Mouse (Mus musculus) hindbrain, embryonic 12.5 days (tissue): Measurements from ENCODE around the gene Gm10197. TPM values are rescaled to one million over a fixed set of nuclear protein-coding genes. Genes with fewer than 3 reads are reported as not detected.

Experiments used
- ATAC-seq: fragments of 200-750 bp; cut with Nextera tagmentation; 2 replicates; pipeline ENCODE4 v1.8.0; 2017; ENCODE audit warnings: moderate TSS enrichment; ENCODE audit not compliant: low FRiP score
- H3K27ac ChIP-seq: fragments of 300-500 bp; sonication (generic); 2 replicates; pipeline ENCODE4 v1.5.1; 2016; ENCODE audit warnings: mild to moderate bottlenecking
- H3K27me3 ChIP-seq: fragments of 300-500 bp; sonication (generic); 2 replicates; pipeline ENCODE4 v1.6.1; 2016; ENCODE audit warnings: mild to moderate bottlenecking
- H3K36me3 ChIP-seq: fragments of 300-500 bp; sonication (generic); 2 replicates; pipeline ENCODE4 v1.6.1; 2016; ENCODE audit warnings: mild to moderate bottlenecking
- H3K4me1 ChIP-seq: fragments of 300-500 bp; sonication (generic); 2 replicates; pipeline ENCODE4 v1.6.1; 2016
- H3K4me2 ChIP-seq: fragments of 300-500 bp; sonication (generic); replicated peaks from 2 replicates; pipeline ENCODE4 v1.6.1; 2016; ENCODE audit warnings: mild to moderate bottlenecking
- H3K4me3 ChIP-seq: fragments of 300-500 bp; sonication (generic); 2 replicates; pipeline ENCODE4 v1.5.1; 2016; ENCODE audit warnings: mild to moderate bottlenecking
- H3K9ac ChIP-seq: fragments of 300-500 bp; sonication (generic); 2 replicates; pipeline ENCODE4 v1.6.1; 2016; ENCODE audit warnings: mild to moderate bottlenecking, moderate library complexity
- H3K9me3 ChIP-seq: fragments of 300-500 bp; sonication (generic); replicated peaks from 2 replicates; pipeline ENCODE4 v1.6.1; 2016; ENCODE audit warnings: mild to moderate bottlenecking
- WGBS: fragments of 180-500 bp; shearing (Covaris S2); methylation state at CpG from one replicate; pipeline ENCODE4 v1.1.7; 2016; 5-methylcytosine and 5-hydroxymethylcytosine counted together
- polyA plus RNA-seq: library from polyadenylated mRNA; unstranded; fragments of >200 nt; fragmentation: Nextera tagmentation; extraction: Ambion mirVana; gene quantifications from 2 replicates; pipeline ENCODE4 v1.2.1, GENCODE M21; 2016

Gm10197 gene
- polyA plus RNA-seq = not detected in 2 replicates

DNA sequence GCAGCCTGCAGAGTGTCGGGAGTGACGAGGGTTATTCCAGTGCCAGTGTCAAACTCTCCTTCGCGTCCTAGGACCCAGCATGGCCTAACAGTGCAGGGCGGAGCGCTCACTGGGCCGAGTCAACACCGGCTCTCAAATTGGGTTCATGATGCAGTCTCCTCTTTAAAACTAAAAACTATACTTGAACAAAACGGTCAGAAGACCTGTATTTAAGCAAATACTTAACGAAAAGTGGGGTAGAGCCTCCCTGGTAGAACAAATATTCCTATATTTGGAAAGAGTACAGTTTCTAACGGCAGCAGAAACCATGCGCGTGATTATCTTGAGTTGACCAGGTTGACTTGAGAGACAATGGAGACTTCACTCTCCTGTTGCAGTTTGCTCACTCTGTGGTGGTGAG lies at the start of gene Gm10197:
TSS of gene Gm10197 (minus strand) at position 101 of the 400 bp plus-strand sequence.
- Histone ChIP-seq H3K4me3 (no peak within 1 kb of the TSS), H3K9ac (no peak within 1 kb of the TSS), H3K9me3 (no peaks in the 10 kb centered on the region), H3K4me1 (0 out of 2 replicates have a peak, but pooled peaks cover 5% of the 10 kb centered on the region), H3K36me3 (peaks cover 45% of the 10 kb centered on the region), H3K27ac (no peak within 1 kb of the TSS), H3K27me3 (no peaks in the 10 kb centered on the region), H3K4me2 (no peak within 1 kb of the TSS)
- no peak for ATAC-seq
- WGBS = 93% methylated on average over 13 of the region's 13 CpGs

DNA sequence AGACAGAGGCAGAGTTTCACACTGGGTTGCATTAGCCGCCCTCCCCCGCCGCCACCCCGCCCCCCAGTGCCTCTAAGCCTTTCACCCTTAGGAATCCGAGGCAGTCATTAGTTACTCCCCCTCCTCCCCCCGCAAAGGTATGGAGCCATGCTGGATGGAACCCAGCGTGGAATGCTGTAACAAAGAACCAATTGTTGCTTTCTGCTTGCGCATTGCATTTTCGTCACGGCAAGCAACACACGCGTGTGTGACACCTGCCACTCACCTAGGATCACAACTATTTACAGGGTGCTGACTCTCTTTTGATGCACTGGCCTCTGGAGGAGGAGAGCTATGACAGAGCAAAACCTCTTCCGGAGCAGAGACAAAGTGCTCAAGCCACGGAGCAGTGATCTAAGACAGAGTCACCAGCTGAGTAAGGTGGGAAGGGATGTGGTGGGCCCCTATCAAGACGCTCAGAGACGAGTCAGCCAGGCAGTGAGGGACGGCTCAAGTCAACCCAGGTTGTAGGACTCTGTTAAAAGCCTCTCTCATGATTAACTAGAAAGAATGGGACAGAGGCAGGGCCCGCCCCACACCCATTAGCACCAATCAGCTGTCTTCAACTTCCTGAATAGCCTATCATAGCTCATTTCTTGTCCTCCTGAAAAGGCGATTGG lies 49.5 kb upstream of the Gm10197 start:
- H3K4me3 ChIP-seq = peak overlapping the region; percentile 44
- no peaks in the 10 kb centered on the region for H3K9me3 ChIP-seq
- H3K36me3 ChIP-seq = no peaks in the 10 kb centered on the region
- peak overlapping the region; percentile 78 for H3K4me2 ChIP-seq
- H3K27ac ChIP-seq = peak overlapping the region; percentile 82
- WGBS = 1% methylated on average over 19 of the region's 19 CpGs
- peak; percentile 95 for ATAC-seq
- H3K4me1 ChIP-seq = peaks cover 10% of the 10 kb centered on the region
- peak overlapping the region; percentile 52; the same call in 1 of the 2 replicates for H3K9ac ChIP-seq
- no peaks in the 10 kb centered on the region; the same call in 1 of the 2 replicates for H3K27me3 ChIP-seq

DNA sequence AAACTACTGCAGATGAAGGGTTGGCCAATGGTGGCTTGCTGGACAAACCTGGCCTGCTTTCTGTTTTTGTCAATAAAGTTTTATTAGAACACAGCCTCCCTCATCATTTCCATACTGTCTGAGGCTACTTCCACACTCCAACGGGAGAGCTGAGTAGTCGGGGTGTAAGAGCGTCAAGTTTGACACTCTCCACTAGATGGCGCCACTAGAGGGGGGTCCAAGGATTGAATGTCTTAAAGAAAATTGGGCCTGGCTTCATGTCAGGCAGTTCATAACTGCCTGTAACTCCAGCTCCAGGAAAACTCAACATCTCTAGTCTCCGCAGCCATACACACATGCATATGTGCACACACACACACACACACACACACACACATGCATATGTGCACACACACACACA lies 48.3 kb upstream of the Gm10197 start:
- H3K4me2 ChIP-seq = no peak overlapping the region
- no peak for ATAC-seq
- H3K9me3 ChIP-seq = no peaks in the 10 kb centered on the region
- no peak overlapping the region for H3K9ac ChIP-seq
- no peaks in the 10 kb centered on the region for H3K36me3 ChIP-seq
- H3K4me3 ChIP-seq = no peak overlapping the region
- H3K27me3 ChIP-seq = no peaks in the 10 kb centered on the region; the same call in 1 of the 2 replicates
- H3K27ac ChIP-seq = no peak overlapping the region
- WGBS = 46% methylated on average over 5 of the region's 5 CpGs
- H3K4me1 ChIP-seq = peaks cover 10% of the 10 kb centered on the region

DNA sequence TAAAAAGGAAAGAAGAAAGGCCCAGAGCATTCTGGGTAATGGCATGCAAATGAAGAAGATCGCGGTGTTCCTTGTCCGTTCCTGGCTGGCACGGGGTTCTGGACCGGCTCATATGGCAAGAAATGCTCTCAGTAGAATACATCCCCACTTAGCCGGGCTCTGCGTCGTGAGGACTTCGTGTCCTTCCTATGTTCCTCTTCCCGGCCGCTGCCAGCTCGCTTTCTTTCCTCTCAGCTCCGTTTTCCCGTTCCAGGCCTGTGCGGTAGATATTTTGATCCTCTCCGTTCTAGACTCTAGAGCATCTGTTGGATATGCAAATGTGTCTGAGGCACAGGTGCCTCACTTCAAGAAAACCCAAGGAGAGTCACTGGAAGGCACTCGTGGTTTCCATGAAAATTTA lies 43.6 kb upstream of the Gm10197 start:
- no peaks in the 10 kb centered on the region; the same call in 1 of the 2 replicates for H3K27me3 ChIP-seq
- no peaks in the 10 kb centered on the region for H3K36me3 ChIP-seq
- H3K27ac ChIP-seq = no peak overlapping the region
- no peak overlapping the region for H3K4me3 ChIP-seq
- H3K4me1 ChIP-seq = peaks cover 9% of the 10 kb centered on the region
- no peak for ATAC-seq
- no peak overlapping the region for H3K4me2 ChIP-seq
- H3K9ac ChIP-seq = no peak overlapping the region
- WGBS = 84% methylated on average over 17 of the region's 17 CpGs
- no peaks in the 10 kb centered on the region for H3K9me3 ChIP-seq

DNA sequence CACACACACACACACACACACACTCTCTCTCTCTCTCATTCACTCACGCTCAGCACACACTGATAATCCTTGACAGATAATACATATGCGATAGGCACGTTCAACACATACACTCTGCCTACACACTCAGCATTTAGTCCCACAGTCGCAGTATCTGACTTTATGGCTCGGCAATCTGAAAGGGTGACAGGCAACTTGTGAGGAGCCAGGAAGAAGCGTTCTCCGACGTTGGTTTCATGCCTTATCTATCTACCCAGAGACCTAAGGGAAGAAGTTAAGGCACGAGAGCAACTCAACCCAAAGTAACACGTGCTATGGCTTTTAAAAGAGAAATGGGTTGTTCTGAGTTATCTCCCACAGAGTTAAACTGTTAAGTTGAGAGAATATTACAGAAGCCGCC lies 43.1 kb upstream of the Gm10197 start:
- Histone ChIP-seq H3K27me3 (no peaks in the 10 kb centered on the region; the same call in 1 of the 2 replicates), H3K4me3 (no peak overlapping the region), H3K4me1 (peaks cover 9% of the 10 kb centered on the region), H3K27ac (no peak overlapping the region), H3K9me3 (no peaks in the 10 kb centered on the region), H3K9ac (no peak overlapping the region), H3K36me3 (no peaks in the 10 kb centered on the region), H3K4me2 (no peak overlapping the region)
- WGBS = 90% methylated on average over 11 of the region's 11 CpGs
- ATAC-seq = no peak

DNA sequence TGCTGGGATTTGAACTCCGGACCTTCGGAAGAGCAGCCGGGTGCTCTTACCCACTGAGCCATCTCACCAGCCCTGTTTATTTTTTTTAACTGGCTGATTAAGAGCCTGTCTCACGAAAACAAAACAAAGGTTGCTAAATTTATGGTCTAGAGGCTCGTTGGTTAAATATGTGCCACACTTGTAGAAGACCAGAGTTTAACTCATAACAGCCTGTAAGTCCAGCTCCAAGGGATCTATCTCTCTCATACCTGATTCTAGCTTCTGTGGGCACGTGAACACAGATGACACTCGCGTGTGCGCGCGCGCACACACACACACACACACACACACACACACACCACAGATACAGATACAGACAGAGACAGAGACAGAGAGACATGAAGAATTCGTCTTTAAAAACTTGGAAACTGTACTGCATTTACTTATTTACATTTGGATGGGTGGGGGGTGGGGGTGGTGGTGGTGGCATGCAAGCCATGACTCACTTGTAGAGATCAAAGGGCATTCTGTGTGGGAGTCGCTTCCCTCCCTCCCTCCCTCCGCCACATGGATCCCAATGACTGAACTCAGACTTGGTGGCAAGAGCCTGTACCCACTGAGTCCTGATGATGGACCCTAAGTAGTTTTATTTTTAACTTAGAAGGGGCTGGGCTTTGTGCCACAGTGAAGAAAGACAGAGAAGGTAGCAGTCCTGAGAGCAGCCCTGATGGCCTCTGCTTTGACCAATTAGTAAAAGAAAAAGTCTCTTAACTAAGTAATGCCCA lies 42.2 kb upstream of the Gm10197 start:
- H3K36me3 ChIP-seq = no peaks in the 10 kb centered on the region
- no peaks in the 10 kb centered on the region for H3K9me3 ChIP-seq
- whole genome bisulfite sequencing = 85% methylated on average over 15 of the region's 15 CpGs
- H3K4me3 ChIP-seq = no peak overlapping the region
- no peak for ATAC-seq
- H3K27me3 ChIP-seq = no peaks in the 10 kb centered on the region; the same call in 1 of the 2 replicates
- H3K27ac ChIP-seq = no peak overlapping the region
- H3K9ac ChIP-seq = no peak overlapping the region
- peaks cover 9% of the 10 kb centered on the region for H3K4me1 ChIP-seq
- H3K4me2 ChIP-seq = no peak overlapping the region

DNA sequence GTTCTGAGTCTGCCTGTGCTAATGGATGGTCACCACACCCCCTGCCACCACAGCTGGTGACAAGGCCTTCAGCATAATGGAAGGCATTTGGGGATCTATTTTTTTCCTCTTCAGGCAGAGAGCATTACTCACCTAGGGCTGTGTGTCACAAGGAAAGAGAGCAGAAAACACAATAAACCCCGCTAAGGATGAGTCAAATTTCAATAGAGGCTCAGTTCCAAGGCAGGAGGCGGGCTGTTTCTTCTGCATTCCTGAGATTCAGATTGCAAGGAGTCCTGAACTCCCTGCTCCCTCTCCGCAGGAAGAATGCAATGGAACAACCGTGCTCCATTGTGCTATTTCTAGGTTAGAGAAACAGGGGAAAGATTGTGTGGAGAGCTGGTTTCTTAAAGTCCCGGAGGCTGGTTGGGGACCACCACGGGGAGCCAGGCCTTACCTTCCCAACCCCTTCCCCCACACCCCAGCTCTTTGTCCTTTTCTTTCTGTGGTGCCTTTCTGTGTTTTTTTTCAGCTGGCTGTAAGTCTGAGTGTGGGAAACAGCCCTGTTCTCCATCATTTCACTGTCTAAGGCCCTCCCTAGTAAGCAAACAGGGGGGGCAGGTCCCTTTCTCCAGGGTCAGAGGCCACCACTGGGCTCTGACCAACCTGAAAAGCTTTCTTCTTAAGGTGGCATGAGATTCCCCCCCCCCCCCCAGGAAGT lies 40.7 kb upstream of the Gm10197 start:
- Histone ChIP-seq H3K9me3 (no peaks in the 10 kb centered on the region), H3K27me3 (no peaks in the 10 kb centered on the region), H3K4me2 (no peak overlapping the region), H3K4me1 (peaks cover 9% of the 10 kb centered on the region), H3K9ac (no peak overlapping the region), H3K27ac (peak overlapping the region; percentile 41), H3K4me3 (no peak overlapping the region), H3K36me3 (no peaks in the 10 kb centered on the region)
- 4% methylated on average over 6 of the region's 6 CpGs for WGBS
- ATAC-seq = no peak

DNA sequence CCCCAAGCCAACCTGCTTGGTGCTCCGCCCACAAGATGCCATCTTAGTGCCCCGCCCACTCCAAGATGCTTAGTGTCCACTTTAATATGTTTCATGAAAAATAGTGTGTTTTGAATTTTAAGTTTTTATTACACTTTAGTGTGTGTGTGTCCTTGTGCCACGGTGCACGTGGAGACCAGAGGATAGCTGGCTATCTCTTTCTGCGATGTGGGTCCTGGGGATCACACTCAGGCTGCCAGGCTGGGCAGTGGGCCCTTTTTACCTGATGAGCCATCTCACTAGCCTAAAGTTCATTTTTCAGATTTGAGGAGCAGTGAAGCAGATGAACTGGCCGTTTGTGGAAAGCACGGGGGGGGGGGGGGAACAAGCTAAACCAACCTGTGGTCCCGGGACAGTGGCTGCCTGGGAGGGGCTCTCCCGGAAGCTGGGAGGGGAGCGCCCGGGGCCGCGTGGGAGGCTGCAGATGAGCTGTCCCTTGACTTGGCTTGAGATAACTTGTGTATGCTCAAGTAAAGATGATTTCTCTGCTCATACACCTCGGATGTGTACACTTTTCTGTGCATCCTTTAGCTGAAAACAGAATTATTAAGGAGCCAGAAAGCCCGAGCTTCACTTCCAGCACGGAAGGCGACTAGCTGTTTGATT lies 38.2 kb upstream of the Gm10197 start:
- Histone ChIP-seq H3K27me3 (no peaks in the 10 kb centered on the region), H3K4me3 (no peak overlapping the region), H3K9me3 (no peaks in the 10 kb centered on the region), H3K27ac (no peak overlapping the region), H3K36me3 (no peaks in the 10 kb centered on the region), H3K4me2 (no peak overlapping the region), H3K4me1 (peaks cover 9% of the 10 kb centered on the region), H3K9ac (no peak overlapping the region)
- ATAC-seq = no peak
- whole genome bisulfite sequencing = 64% methylated on average over 17 of the region's 17 CpGs

DNA sequence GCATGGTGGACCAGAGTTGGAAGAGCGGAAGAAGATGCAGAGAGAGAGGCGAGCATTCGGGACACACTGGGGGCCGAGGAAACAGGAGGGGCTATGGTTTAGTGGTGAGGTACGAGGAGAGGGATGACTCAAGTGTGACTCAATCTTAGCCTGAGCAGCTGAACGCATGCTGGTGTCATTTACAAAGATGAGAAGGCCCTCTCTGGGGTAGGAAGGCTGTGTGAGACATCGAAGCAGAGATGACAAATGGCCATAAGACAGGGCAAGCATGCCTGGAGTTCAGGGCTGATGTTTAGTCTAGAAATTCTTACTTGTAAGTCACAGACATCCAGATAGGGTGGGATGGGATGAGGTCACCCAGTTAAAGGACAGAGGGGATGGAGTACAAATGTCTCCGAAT lies 36.8 kb upstream of the Gm10197 start:
- Histone ChIP-seq H3K27me3 (no peaks in the 10 kb centered on the region), H3K4me2 (no peak overlapping the region), H3K27ac (no peak overlapping the region), H3K9me3 (no peaks in the 10 kb centered on the region), H3K4me3 (no peak overlapping the region), H3K4me1 (peaks cover 9% of the 10 kb centered on the region), H3K9ac (no peak overlapping the region), H3K36me3 (no peaks in the 10 kb centered on the region)
- WGBS = 87% methylated on average over 8 of the region's 8 CpGs
- no peak for ATAC-seq

DNA sequence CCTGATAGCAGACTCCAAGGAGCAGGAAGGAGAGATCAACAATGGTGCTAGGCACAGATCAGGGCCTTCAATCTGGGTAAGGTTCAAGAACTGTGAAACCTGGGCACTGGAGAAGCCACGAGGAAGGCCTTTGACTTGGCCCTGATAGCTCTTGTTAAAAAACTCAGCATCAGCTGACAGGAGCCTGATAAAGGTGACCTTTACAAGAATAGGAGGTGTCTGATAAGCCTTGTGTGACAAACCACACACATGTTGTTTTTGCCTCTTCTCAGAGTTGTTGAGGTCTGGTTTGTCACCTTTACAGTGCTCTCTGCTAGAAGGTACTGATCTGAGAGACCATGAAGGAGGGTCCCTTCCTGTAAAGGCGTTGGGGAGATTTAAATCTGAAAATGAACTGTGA lies 35.8 kb upstream of the Gm10197 start:
- Histone ChIP-seq H3K9ac (no peak overlapping the region), H3K4me2 (no peak overlapping the region), H3K4me3 (no peak overlapping the region), H3K9me3 (no peaks in the 10 kb centered on the region), H3K4me1 (peaks cover 6% of the 10 kb centered on the region), H3K36me3 (no peaks in the 10 kb centered on the region), H3K27me3 (no peaks in the 10 kb centered on the region), H3K27ac (no peak overlapping the region)
- ATAC-seq = no peak
- WGBS = 84% methylated on average over 2 of the region's 2 CpGs

DNA sequence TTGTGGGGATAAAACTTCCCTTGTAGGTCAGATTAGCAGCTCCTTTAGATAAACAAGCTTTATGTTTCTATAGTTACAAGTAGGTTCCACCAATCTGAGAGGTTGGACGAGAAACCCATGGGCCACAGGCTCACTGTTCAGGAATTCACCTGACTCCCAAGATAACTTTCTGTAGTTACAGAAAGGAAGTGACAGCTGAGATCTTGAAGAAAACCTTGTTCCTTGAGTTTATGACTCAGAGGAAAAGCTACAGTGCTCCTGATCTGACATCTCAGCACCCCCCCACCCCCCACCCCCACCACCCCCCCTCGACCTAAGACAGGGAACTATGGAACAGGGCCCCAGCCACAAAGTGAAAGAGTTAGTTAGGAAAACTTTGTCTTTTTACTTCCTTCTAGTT lies 34.2 kb upstream of the Gm10197 start:
- no peak overlapping the region for H3K4me3 ChIP-seq
- no peaks in the 10 kb centered on the region for H3K9me3 ChIP-seq
- H3K4me1 ChIP-seq = no peaks in the 10 kb centered on the region
- H3K36me3 ChIP-seq = no peaks in the 10 kb centered on the region
- ATAC-seq = no peak
- H3K27me3 ChIP-seq = no peaks in the 10 kb centered on the region
- no peak overlapping the region for H3K9ac ChIP-seq
- H3K4me2 ChIP-seq = no peak overlapping the region
- no peak overlapping the region for H3K27ac ChIP-seq
- WGBS = 71% methylated on average over 2 of the region's 2 CpGs

DNA sequence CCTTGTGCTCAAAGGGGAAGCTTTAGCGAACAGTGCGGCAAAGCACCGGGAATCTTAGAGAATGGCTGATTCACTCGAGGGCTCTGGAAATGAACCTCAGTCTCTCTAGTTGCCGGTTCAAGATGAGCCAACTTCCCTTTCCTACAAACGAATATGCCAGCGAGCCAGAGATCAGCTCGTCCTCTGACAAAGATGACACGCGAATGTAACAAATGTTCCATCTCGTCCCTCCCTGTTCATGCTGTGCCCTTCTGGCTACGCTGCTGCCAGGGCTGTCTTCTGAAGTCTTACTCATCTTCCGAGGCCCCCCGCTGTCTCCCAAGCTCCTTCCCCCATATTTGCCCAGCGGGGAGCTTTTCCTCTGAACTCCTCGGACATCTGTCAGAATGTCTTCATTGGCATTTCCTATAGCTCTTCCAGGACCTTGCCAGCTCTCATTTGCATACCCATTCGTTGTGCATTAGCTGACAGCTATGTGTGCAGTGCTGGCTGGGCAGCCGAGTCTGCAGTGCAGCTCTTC lies 33.3 kb upstream of the Gm10197 start:
- H3K4me2 ChIP-seq = no peak overlapping the region
- no peaks in the 10 kb centered on the region for H3K4me1 ChIP-seq
- H3K27ac ChIP-seq = no peak overlapping the region
- no peak overlapping the region for H3K9ac ChIP-seq
- no peaks in the 10 kb centered on the region for H3K27me3 ChIP-seq
- no peak overlapping the region for H3K4me3 ChIP-seq
- no peaks in the 10 kb centered on the region for H3K36me3 ChIP-seq
- 58% methylated on average over 18 of the region's 18 CpGs for WGBS
- ATAC-seq = no peak
- no peaks in the 10 kb centered on the region for H3K9me3 ChIP-seq
